Mouse (Mus musculus): ENCODE results near the gene a. TPM values are rescaled to one million over a fixed set of nuclear protein-coding genes. Genes with fewer than 3 reads are reported as not detected.
"Not testable (repeated sequence)": the region's sequence is repeated elsewhere in the genome, so short reads cannot be mapped to it uniquely, and the experiment has no call there.

The a gene
- polyA plus RNA-seq, 1 experiment, result not detected

DNA sequence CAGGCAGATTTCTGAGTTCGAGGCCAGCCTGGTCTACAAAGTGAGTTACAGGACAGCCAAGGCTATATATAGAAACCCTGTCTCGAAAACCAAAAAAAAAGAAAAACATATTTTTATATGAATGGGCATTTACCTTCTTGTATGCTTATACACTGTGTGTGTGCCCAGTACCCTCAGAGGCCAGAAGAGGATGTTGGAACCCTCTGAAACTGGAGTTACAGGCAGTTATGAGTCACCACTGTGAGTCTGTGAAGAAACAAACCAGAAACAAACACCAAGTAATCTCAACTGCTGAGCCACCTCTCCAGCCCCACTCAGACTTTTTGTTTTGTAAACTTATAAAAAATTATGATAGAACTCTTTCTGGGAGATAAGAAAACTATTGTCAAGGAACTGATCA is 255.6 kb downstream of the a start:
- no peak for TF ChIP-seq CTCF (IDR thresholded peaks at IDR 0.05; ENCODE audit: control insufficient read depth, insufficient read depth, low read length)
- TF ChIP-seq POLR2A (IDR thresholded peaks at IDR 0.05; ENCODE audit: borderline replicate concordance, control insufficient read depth, low read depth, low read length), result no peak
- 73% methylated on average over 2 of the region's 2 CpGs for WGBS
- H3K27ac ChIP-seq (ENCODE audit: control insufficient read depth, insufficient read depth, low read depth, low read length, poor library complexity), result no peak overlapping the region
- H3K4me3 ChIP-seq (replicated peaks; ENCODE audit: control insufficient read depth, low read depth, low read length), result no peak overlapping the region
- H3K4me1 ChIP-seq (ENCODE audit: control insufficient read depth, insufficient read depth, low read length), result no peaks in the 10 kb centered on the region

DNA sequence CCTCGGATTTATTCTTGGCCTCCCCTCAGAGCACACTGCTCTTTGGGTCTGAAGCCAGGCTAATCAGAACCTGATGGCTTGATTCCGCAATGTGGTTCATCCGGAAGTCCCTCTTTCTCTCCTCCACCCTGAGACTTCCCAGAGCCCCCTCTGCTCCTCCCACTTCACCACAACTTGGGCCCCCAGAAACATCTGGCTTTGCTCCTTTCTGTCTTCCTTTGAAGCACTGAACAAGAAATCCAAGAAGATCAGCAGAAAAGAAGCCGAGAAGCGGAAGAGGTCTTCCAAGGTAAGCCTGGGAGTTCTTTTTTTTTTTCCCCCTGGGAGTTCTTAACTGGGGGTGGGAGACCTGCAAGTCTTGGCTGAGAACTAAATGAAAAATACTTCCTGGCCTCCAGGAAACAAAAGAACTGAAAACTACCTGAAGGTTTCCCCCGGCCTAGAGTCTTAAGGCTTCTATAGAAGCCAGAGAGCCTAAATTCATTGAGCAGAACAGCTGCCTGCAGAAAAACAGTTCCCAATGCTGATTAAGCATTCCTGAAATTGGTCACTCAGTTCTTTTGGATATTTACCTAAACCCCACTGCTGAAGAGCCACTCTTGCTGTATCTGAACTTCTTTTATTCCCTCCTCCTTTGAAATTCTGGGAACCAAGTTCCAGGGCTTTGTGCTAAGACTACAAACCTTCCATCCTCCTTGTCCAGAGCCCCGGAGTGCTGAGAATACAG is 256.4 kb downstream of the a start:
- WGBS, result 71% methylated on average over 7 of the region's 7 CpGs
- Histone ChIP-seq H3K4me3 (replicated peaks; ENCODE audit: control insufficient read depth, low read depth, low read length) (no peak overlapping the region), H3K27ac (ENCODE audit: control insufficient read depth, insufficient read depth, low read depth, low read length, poor library complexity) (no peak overlapping the region), H3K4me1 (ENCODE audit: control insufficient read depth, insufficient read depth, low read length) (no peaks in the 10 kb centered on the region)
- no peak for TF ChIP-seq POLR2A (IDR thresholded peaks at IDR 0.05; ENCODE audit: borderline replicate concordance, control insufficient read depth, low read depth, low read length)
- TF ChIP-seq CTCF (IDR thresholded peaks at IDR 0.05; ENCODE audit: control insufficient read depth, insufficient read depth, low read length), result no peak

DNA sequence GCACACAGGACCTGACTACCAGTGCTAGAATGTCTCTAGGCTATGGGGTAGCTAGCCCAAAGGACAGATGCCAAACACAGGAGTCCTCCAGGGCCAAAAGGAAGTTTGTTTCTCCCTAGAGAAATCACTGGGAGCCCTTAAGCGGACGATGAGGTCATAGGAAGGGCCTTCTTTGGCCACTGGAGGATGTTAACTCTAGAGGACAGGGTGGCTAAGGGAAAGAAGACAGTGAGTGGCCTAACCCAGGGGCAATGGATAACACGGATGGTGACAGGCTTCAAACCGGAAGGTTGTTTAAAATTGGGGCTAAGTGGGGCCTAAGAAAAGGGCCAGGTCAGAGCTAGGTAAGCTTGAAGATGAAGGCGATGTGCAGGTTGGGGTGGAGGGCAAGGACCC is 258.9 kb downstream of the a start:
- Histone ChIP-seq H3K4me3 (replicated peaks; ENCODE audit: control insufficient read depth, low read depth, low read length) (peak overlapping the region; percentile 74), H3K27ac (ENCODE audit: control insufficient read depth, insufficient read depth, low read depth, low read length, poor library complexity) (peak overlapping the region; percentile 64; the same call in 1 of the 2 replicates), H3K4me1 (ENCODE audit: control insufficient read depth, insufficient read depth, low read length) (no peaks in the 10 kb centered on the region)
- TF ChIP-seq CTCF (IDR thresholded peaks at IDR 0.05; ENCODE audit: control insufficient read depth, insufficient read depth, low read length), result no peak
- TF ChIP-seq POLR2A (IDR thresholded peaks at IDR 0.05; ENCODE audit: borderline replicate concordance, control insufficient read depth, low read depth, low read length), result no peak
- WGBS, result 35% methylated on average over 5 of the region's 5 CpGs

DNA sequence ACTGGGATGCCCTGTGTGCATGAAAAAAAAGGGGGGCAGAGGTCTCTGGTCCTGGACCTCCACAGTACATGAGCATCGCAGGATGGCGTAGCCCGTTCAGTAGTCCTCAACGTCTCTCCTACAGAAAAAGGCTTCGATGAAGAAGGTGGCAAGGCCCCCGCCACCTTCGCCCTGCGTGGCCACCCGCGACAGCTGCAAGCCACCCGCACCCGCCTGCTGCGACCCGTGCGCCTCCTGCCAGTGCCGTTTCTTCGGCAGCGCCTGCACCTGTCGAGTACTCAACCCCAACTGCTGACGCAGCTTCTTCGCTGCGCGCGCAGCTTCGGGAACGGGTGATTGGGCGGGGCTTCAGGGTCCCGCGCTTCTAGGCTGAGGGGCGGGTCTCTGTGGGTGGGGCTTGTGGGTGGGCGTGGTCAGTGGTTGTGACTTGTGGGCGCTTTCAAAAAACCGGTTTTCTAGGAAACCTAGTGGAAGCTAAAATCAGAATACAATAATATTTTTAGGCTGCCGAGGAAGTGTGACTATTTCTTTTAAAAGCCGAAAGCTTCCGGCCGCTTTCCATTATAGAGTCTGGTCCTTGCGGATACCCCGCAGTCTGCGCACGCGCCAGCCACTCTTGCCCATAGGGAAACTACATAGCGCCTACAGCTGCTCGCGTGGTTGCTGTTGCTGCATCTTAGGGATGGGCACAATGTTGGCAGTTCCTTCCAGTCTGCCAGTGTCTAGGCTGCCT is 259.5 kb downstream of the a start:
- Histone ChIP-seq H3K27ac (ENCODE audit: control insufficient read depth, insufficient read depth, low read depth, low read length, poor library complexity) (peak overlapping the region; percentile 64), H3K4me3 (replicated peaks; ENCODE audit: control insufficient read depth, low read depth, low read length) (peak overlapping the region; percentile 74), H3K4me1 (ENCODE audit: control insufficient read depth, insufficient read depth, low read length) (no peaks in the 10 kb centered on the region)
- TF ChIP-seq CTCF (IDR thresholded peaks at IDR 0.05; ENCODE audit: control insufficient read depth, insufficient read depth, low read length) (no peak; the same call in 1 of the 2 replicates), POLR2A (IDR thresholded peaks at IDR 0.05; ENCODE audit: borderline replicate concordance, control insufficient read depth, low read depth, low read length) (peak; percentile 98)
- WGBS, result 1% methylated on average over 45 of the region's 45 CpGs

DNA sequence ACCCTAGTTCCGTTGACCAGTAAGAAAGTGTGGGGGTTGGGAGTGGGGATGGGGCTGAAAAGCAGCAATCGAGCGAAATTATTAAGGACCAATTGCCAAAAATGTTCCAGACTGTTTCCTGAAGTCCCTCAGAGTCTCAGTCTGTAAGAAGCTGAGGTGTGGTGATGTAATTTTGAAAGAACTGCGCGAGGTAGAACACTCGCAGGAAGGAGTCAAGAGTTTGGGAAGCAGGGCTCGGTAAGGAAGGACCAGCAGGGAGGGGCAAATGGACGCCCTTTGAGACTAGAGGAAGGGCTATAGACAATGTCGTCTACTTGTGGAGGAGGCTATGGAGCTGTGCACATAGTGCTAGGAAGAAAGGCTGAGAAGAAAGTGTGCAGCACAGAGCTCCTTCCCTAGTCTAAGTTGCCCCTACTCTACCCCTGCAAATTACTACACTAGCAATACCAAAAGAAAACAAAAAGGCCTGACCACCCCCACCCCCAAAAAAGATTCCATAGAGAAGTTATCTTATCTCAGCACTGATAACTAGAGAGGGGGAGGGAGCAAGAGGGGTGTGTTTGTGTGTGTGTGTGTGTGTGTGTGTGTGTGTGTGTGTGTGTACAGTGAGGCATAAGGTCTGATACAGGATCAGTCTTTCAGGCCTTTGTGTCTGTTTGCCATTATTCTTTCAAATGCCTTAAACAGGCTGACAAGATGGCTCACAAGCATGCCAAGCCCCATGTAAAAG is 260.6 kb downstream of the a start:
- Histone ChIP-seq H3K27ac (ENCODE audit: control insufficient read depth, insufficient read depth, low read depth, low read length, poor library complexity) (no peak overlapping the region), H3K4me3 (replicated peaks; ENCODE audit: control insufficient read depth, low read depth, low read length) (no peak overlapping the region), H3K4me1 (ENCODE audit: control insufficient read depth, insufficient read depth, low read length) (no peaks in the 10 kb centered on the region)

DNA sequence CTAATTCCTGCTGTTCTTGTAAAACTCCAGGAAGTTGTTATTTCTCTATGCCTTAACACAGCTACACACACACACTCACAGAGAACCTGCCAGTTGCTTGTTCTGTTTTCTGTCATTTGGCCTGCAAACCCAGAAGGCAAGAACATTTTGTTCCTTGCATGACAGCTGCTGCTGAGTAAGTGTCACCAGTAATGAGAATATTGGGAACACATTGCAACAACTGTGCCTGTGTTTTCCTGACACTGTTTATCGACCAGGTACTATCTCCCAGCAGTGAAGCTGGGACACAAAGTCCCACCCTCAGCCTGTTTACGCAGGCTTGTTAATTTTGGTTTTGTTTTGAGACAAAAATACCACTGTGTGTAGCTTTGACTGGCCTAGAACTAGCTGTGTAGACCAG is 261.5 kb downstream of the a start:
- 78% methylated on average over 2 of the region's 2 CpGs for WGBS
- no peak overlapping the region for H3K27ac ChIP-seq (ENCODE audit: control insufficient read depth, insufficient read depth, low read depth, low read length, poor library complexity)
- TF ChIP-seq CTCF (IDR thresholded peaks at IDR 0.05; ENCODE audit: control insufficient read depth, insufficient read depth, low read length) (no peak), POLR2A (IDR thresholded peaks at IDR 0.05; ENCODE audit: borderline replicate concordance, control insufficient read depth, low read depth, low read length) (no peak)
- no peaks in the 10 kb centered on the region for H3K4me1 ChIP-seq (ENCODE audit: control insufficient read depth, insufficient read depth, low read length)
- no peak overlapping the region for H3K4me3 ChIP-seq (replicated peaks; ENCODE audit: control insufficient read depth, low read depth, low read length)

More for the DNA sequence above, 260.6 kb downstream of the a start:
- 30% methylated on average over 9 of the region's 9 CpGs for WGBS
- TF ChIP-seq POLR2A (IDR thresholded peaks at IDR 0.05; ENCODE audit: borderline replicate concordance, control insufficient read depth, low read depth, low read length) (no peak), CTCF (IDR thresholded peaks at IDR 0.05; ENCODE audit: control insufficient read depth, insufficient read depth, low read length) (no peak)

DNA sequence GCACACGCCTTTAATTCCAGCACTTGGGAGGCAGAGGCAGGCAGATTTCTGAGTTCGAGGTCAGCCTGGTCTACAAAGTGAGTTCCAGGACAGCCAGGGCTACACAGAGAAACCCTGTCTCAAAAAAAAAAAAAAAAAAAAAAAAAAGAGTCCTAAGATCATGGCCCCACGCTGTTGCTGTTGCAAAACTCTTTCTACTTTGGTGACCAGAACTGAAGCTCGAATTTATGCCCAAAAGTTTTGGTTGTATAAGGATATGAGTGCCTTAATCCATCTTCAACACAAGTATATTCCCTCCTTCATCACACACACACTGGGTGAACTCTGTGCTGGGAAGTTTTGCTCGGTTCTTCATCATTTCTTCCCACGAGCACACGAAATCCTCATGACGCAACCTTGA is 262.3 kb downstream of the a start:
- not testable (repeated sequence) for H3K4me3 ChIP-seq (replicated peaks; ENCODE audit: control insufficient read depth, low read depth, low read length); H3K27ac ChIP-seq (ENCODE audit: control insufficient read depth, insufficient read depth, low read depth, low read length, poor library complexity); H3K4me1 ChIP-seq (ENCODE audit: control insufficient read depth, insufficient read depth, low read length)
- 69% methylated on average over 8 of the region's 8 CpGs for WGBS

DNA sequence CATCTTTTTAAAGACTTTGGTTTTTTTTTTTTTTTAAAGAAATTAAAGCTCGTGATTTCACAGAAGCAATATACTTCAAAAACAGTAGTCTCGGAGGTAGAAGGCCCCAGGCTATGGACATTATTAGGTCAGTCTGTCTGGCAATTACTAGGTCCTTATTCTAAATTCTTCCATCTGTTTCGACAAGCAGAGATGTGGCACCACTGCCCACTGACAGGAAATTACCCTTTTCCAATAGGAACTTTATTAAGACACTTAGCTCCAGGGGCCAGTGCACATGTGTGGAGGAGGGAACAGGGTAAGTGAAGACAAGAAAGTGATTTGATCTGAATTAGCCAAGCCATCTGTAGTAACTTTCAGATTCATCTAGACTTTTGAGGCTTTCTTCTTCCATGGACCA is 263.5 kb downstream of the a start:
- no peaks in the 10 kb centered on the region for H3K4me1 ChIP-seq (ENCODE audit: control insufficient read depth, insufficient read depth, low read length)
- no peak overlapping the region for H3K4me3 ChIP-seq (replicated peaks; ENCODE audit: control insufficient read depth, low read depth, low read length)
- H3K27ac ChIP-seq (ENCODE audit: control insufficient read depth, insufficient read depth, low read depth, low read length, poor library complexity), result no peak overlapping the region
- 74% methylated on average over 3 of the region's 3 CpGs for WGBS
- TF ChIP-seq POLR2A (IDR thresholded peaks at IDR 0.05; ENCODE audit: borderline replicate concordance, control insufficient read depth, low read depth, low read length), result no peak
- TF ChIP-seq CTCF (IDR thresholded peaks at IDR 0.05; ENCODE audit: control insufficient read depth, insufficient read depth, low read length), result no peak

All from bone marrow, adult 2 months (tissue).